Mouse (Mus musculus): ENCODE measurements around the gene Krt25.

Krt25 gene

GRCm38 (mm10) chr11:99276786-99277185 is 46.0 kb downstream of the Krt25 start:
- no peak for DNase-seq (ENCODE audit: low spot score)

GRCm38 (mm10) chr11:99275624-99276023 is 47.1 kb downstream of the Krt25 start:
- DNase-seq (ENCODE audit: low spot score): no peak

GRCm38 (mm10) chr11:99272721-99273120 is 50.0 kb downstream of the Krt25 start:
- no peak for DNase-seq (ENCODE audit: low spot score)

GRCm38 (mm10) chr11:99269192-99269591 is 53.6 kb downstream of the Krt25 start:
- DNase-seq (ENCODE audit: low spot score): no peak

GRCm38 (mm10) chr11:99265796-99266195 is 57.0 kb downstream of the Krt25 start:
- no peak for DNase-seq (ENCODE audit: low spot score)
